8 mouse cellular contexts compared by ENCODE assay signal in genomic region chr17:9756196-9756595, GRCm38 (mm10).
DNase-seq lines count a peak whose midpoint lies in the region.

No protein-coding gene starts in this region.

- DNase-seq in layer of hippocampus, adult 11-12 months (ENCODE audit: low spot score): peak; percentile 79
- no peak for DNase-seq in layer of hippocampus, adult 9-11 months
- DNase-seq in adrenal gland, adult 18-20 months (ENCODE audit: low spot score in 2 of 2): peak; percentile 67 to 69
- peak; percentile 66 for DNase-seq in embryo, embryonic 10 days (ENCODE audit: low spot score)
- peak; percentile 86 for DNase-seq in heart, postnatal 4 days
- peak; percentile 47 to 59 for DNase-seq in lung, adult 18-20 months
- DNase-seq in right cerebral cortex, postnatal 10 days (ENCODE audit: low spot score in 2 of 2): peak; percentile 61 to 81
- no peak for DNase-seq in Muller cell, postnatal 12 days (ENCODE audit: inconsistent ontology term)

Comparison
In these comparisons a context has a peak if more than half of its experiments do, and no peak if none do; other contexts are left out.
1. DNase-seq: peak in layer of hippocampus, adult 11-12 months (single experiment), adrenal gland, adult 18-20 months (2 of 2), embryo, embryonic 10 days (single experiment), heart, postnatal 4 days (single experiment), lung, adult 18-20 months (2 of 2) and right cerebral cortex, postnatal 10 days (2 of 2); none in layer of hippocampus, adult 9-11 months (single experiment) and Muller cell, postnatal 12 days (single experiment).